Mouse (Mus musculus) adrenal gland, postnatal 10 days (tissue): ENCODE measurements around the gene Stard9. TPM values are rescaled to one million over a fixed set of nuclear protein-coding genes. Genes with fewer than 3 reads are reported as not detected.
A peak's percentile ranks its signal among the peaks of the same experiment; 100 is the strongest.
"Not testable (repeated sequence)": the region's sequence is repeated elsewhere in the genome, so short reads cannot be mapped to it uniquely, and the experiment has no call there.

ENCODE experiments used
- DNase-seq: peaks from one replicate; pipeline ENCODE4 v3.0.0; 2021; ENCODE audit warnings: mixed read lengths
- total RNA-seq, 2 experiments: library from RNA; stranded (reverse); gene quantifications; 2 replicates each; pipeline ENCODE4 v1.2.3; 2021

The Stard9 gene
- total RNA-seq, 2 experiments from 2014 or later, result 11.6 to 23.7 TPM

- no peak for DNase-seq
Observed at GRCm38 (mm10) chr2:120654693-120655092, 25.8 kb downstream of the Stard9 start.

- DNase-seq, result no peak
Observed at GRCm38 (mm10) chr2:120655905-120656304, 27.0 kb downstream of the Stard9 start.

GRCm38 (mm10) chr2:120656711-120657110 is 27.8 kb downstream of the Stard9 start:
- DNase-seq, result no peak

GRCm38 (mm10) chr2:120658486-120658885 is 29.6 kb downstream of the Stard9 start:
- no peak for DNase-seq

GRCm38 (mm10) chr2:120659318-120659717 is 30.4 kb downstream of the Stard9 start:
- DNase-seq, result no peak

- no peak for DNase-seq
Observed at GRCm38 (mm10) chr2:120660486-120661078, 31.7 kb downstream of the Stard9 start.

GRCm38 (mm10) chr2:120662766-120663165 is 33.8 kb downstream of the Stard9 start:
- no peak for DNase-seq

GRCm38 (mm10) chr2:120663491-120664154 is 34.7 kb downstream of the Stard9 start:
- no peak for DNase-seq

- peak; percentile 35 for DNase-seq
Observed at GRCm38 (mm10) chr2:120667446-120667845, 38.5 kb downstream of the Stard9 start.

- DNase-seq, result no peak
Observed at GRCm38 (mm10) chr2:120670253-120670652, 41.3 kb downstream of the Stard9 start.

GRCm38 (mm10) chr2:120681151-120681550 is 52.2 kb downstream of the Stard9 start:
- DNase-seq, result not testable (repeated sequence)

GRCm38 (mm10) chr2:120697767-120698166 is 68.8 kb downstream of the Stard9 start:
- DNase-seq, result no peak

GRCm38 (mm10) chr2:120700379-120700885 is 71.5 kb downstream of the Stard9 start:
- DNase-seq, result no peak

- DNase-seq, result no peak
Observed at GRCm38 (mm10) chr2:120702675-120703074, 73.8 kb downstream of the Stard9 start.

- DNase-seq, result no peak
Observed at GRCm38 (mm10) chr2:120707041-120707440, 78.1 kb downstream of the Stard9 start.

GRCm38 (mm10) chr2:120710154-120710553 is 81.2 kb downstream of the Stard9 start:
- DNase-seq, result no peak

GRCm38 (mm10) chr2:120710948-120711347 is 82.0 kb downstream of the Stard9 start:
- peak; percentile 23 for DNase-seq

GRCm38 (mm10) chr2:120713441-120713840 is 84.5 kb downstream of the Stard9 start:
- DNase-seq, result peak; percentile 19

- DNase-seq, result no peak
Observed at GRCm38 (mm10) chr2:120718496-120718895, 89.6 kb downstream of the Stard9 start.

- DNase-seq, result no peak
Observed at GRCm38 (mm10) chr2:120720821-120721220, 91.9 kb downstream of the Stard9 start.

GRCm38 (mm10) chr2:120721911-120722310 is 93.0 kb downstream of the Stard9 start:
- no peak for DNase-seq

- DNase-seq, result no peak
Observed at GRCm38 (mm10) chr2:120722491-120722890, 93.6 kb downstream of the Stard9 start.

GRCm38 (mm10) chr2:120723621-120724020 is 94.7 kb downstream of the Stard9 start:
- no peak for DNase-seq

GRCm38 (mm10) chr2:120724176-120724575 is 95.3 kb downstream of the Stard9 start:
- DNase-seq, result no peak
